Mouse (Mus musculus) olfactory bulb, adult 2 months (tissue): ENCODE results near the gene Chrm1.

Experiments used
- CTCF ChIP-seq: fragments of 200-500 bp; IDR thresholded peaks from 2 replicates; pipeline ENCODE4 v1.5.1; 2012; ENCODE audit warnings: low read depth, mild to moderate bottlenecking, low read length, moderate library complexity; ENCODE audit not compliant: insufficient read depth
- POLR2A ChIP-seq: fragments of 200-500 bp; IDR thresholded peaks from 2 replicates; pipeline ENCODE4 v1.6.1; 2012; ENCODE audit warnings: mild to moderate bottlenecking, low read depth, low read length, moderate library complexity; ENCODE audit not compliant: insufficient read depth

- TF ChIP-seq CTCF: no peak
- TF ChIP-seq POLR2A: no peak
These were observed 60.8 kb downstream of the Chrm1 start for GRCm38 (mm10) chr19:8724392-8724791.
